ENCODE assay signal across 25 mouse cellular contexts in the genomic region with DNA sequence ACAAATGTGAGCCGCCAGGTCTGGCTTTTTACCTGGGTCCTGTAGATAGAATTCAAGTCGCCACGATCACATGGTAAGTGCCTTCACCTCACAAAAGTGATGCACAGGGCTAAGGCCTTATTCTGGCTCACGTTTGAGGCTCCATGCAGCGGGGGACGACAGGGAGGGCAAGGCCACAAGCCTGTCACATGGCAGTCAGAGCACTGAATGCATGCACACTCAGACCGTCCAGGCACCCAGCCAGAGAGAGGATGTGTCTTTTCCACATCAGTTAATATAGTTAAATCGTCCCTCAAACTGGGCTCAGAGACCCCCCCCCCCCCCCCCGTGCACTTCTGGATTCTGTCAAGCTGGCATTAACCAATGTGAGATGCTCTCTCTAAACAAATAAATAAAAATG. TPM values are rescaled to one million over a fixed set of nuclear protein-coding genes. Genes with fewer than 3 reads are reported as not detected.
DNase-seq lines count a peak whose midpoint lies in the region; ATAC-seq and TF ChIP-seq lines count a peak whose summit lies in the region.
"Had no signal": no experiment of that assay in that cellular context is flagged by ENCODE, and none has a peak within 500 bp of the region (broad histone marks: within the 10 kb centered on the region; RNA-seq: fewer than 3 reads in every experiment).

No protein-coding gene starts in this region.

- ATAC-seq in lung, embryonic 14.5 days (ENCODE audit: insufficient read depth), result peak; percentile 58; the same call in 1 of the 2 replicates
- ATAC-seq: CD4-positive, CD25-positive, alpha-beta regulatory T cell, adult 4 months; forebrain, embryonic 13.5 days; forebrain, postnatal 0 days had no signal

- no peaks in the 10 kb centered on the region for H3K4me1 ChIP-seq in lung, embryonic 14.5 days (ENCODE audit: insufficient read depth)
- H3K4me1 ChIP-seq: forebrain, embryonic 13.5 days; heart, embryonic 15.5 days had no signal

- peaks cover 12% of the 10 kb centered on the region; the same call in 1 of the 2 replicates for H3K36me3 ChIP-seq in lung, embryonic 14.5 days (ENCODE audit: insufficient read depth)

- no peaks in the 10 kb centered on the region for H3K9me3 ChIP-seq in lung, embryonic 14.5 days (ENCODE audit: low read depth, low read length)
- H3K9me3 ChIP-seq: embryonic facial prominence, embryonic 13.5 days; forebrain, embryonic 13.5 days; G1E; heart, embryonic 15.5 days had no signal

- no peaks in the 10 kb centered on the region for H3K27me3 ChIP-seq in lung, embryonic 14.5 days (ENCODE audit: insufficient read depth, low read length)
- H3K27me3 ChIP-seq: embryonic facial prominence, embryonic 13.5 days; forebrain, embryonic 13.5 days; heart, embryonic 15.5 days had no signal

- no peak overlapping the region for H3K4me2 ChIP-seq in lung, embryonic 14.5 days
- H3K4me2 ChIP-seq: embryonic facial prominence, embryonic 13.5 days; forebrain, embryonic 13.5 days; heart, embryonic 11.5 days; heart, embryonic 15.5 days; hindbrain, embryonic 14.5 days had no signal

- no peak overlapping the region for H3K4me3 ChIP-seq in lung, embryonic 14.5 days (ENCODE audit: low read depth, low read length)
- H3K4me3 ChIP-seq: embryonic facial prominence, embryonic 13.5 days; forebrain, embryonic 13.5 days; heart, adult 2 months; heart, embryonic 15.5 days had no signal

- TF ChIP-seq CTCF in lung, embryonic 14.5 days (IDR thresholded peaks at IDR 0.05; ENCODE audit: low read depth), result no peak

- no peak overlapping the region for H3K27ac ChIP-seq in lung, embryonic 14.5 days (ENCODE audit: low read depth)
- H3K27ac ChIP-seq: embryonic facial prominence, embryonic 13.5 days; forebrain, embryonic 13.5 days; heart, adult 2 months; heart, embryonic 15.5 days; hindbrain, embryonic 14.5 days had no signal

- DNase-seq in adrenal gland, adult (ENCODE audit: inconsistent age in 2 of 2, low spot score in 1 of 2), result peak; percentile 72 to 83
- no peak for DNase-seq in adrenal gland, postnatal 4 days (ENCODE audit: low spot score in 2 of 2)
- peak; percentile 78 for DNase-seq in lung, embryonic 14.5 days
- DNase-seq in lung, adult 18-20 months, result no peak
- peak; percentile 72 for DNase-seq in MN1 (ENCODE audit: low spot score)
- peak; percentile 72 for DNase-seq in adrenal gland, postnatal 14 days
- DNase-seq in right cerebral cortex, postnatal 36 days (ENCODE audit: low spot score in 2 of 2), result no peak
- no peak for DNase-seq in left cerebral cortex, adult 8-10 months (ENCODE audit: low spot score in 2 of 2)
- DNase-seq: B cell, adult 2 months; cerebellum, adult 11 months; cerebellum, adult 9-10 months; cerebellum, postnatal 36 days; forebrain, postnatal 0 days; gastrocnemius, postnatal 14 days; heart, adult 2 months; heart, postnatal 14 days had no signal

- 68% methylated on average over 9 of the region's 9 CpGs for WGBS in lung, embryonic 14.5 days

- no peak overlapping the region for H3K9ac ChIP-seq in lung, embryonic 14.5 days
- H3K9ac ChIP-seq: embryonic facial prominence, embryonic 13.5 days; forebrain, embryonic 13.5 days; forebrain, postnatal 0 days; heart, embryonic 15.5 days; hindbrain, embryonic 14.5 days had no signal

RNA-seq across cellular contexts. Expression of gene Caln1, which starts 52.9 kb away (rescaled TPM):
- 10 to 100 TPM; 46.1 to 47.0 TPM for total RNA-seq in adrenal gland, postnatal 4 days (2021)
- polyA plus RNA-seq in lung, embryonic 14.5 days (2014; fragmentation: Nextera tagmentation; extraction: Ambion mirVana), result 0.05 and 0.08 TPM in 2 replicates
- 29.7 and 35.2 TPM in 2 replicates for total RNA-seq in adrenal gland, postnatal 14 days (2021)
- total RNA-seq in left cerebral cortex, adult 8-10 months (2022), result 100 to 1,000 TPM; 131 to 176 (median 150) TPM
- total RNA-seq: gastrocnemius, adult 18-20 months; heart, adult 2 months; heart, postnatal 14 days; hematopoietic stem cell, adult 5-6 weeks had no signal
- polyA plus RNA-seq: CD4-positive, CD25-positive, alpha-beta regulatory T cell, adult 4 months; G1E; heart, adult 2 months had no signal

Comparison
In these comparisons a context has a peak if more than half of its experiments do, and no peak if none do; other contexts are left out.
1. DNase-seq: peak in adrenal gland, adult (2 of 2), lung, embryonic 14.5 days (single experiment), MN1 (single experiment) and adrenal gland, postnatal 14 days (single experiment); none in adrenal gland, postnatal 4 days (0 of 2), lung, adult 18-20 months (0 of 2), right cerebral cortex, postnatal 36 days (0 of 2) and left cerebral cortex, adult 8-10 months (0 of 2).